Mouse (Mus musculus): ENCODE results near the gene Tnip1. TPM values are rescaled to one million over a fixed set of nuclear protein-coding genes. Genes with fewer than 3 reads are reported as not detected.
A peak's percentile ranks its signal among the peaks of the same experiment; 100 is the strongest.

Gene Tnip1
- 19.1 and 20.6 TPM in 2 replicates for polyA plus RNA-seq (2012; rRNA removed)

- peak; percentile 43 for DNase-seq
- Histone ChIP-seq H3K4me1 (ENCODE audit: control insufficient read depth, insufficient read depth, low read length) (peaks cover 10% of the 10 kb centered on the region), H3K27me3 (replicated peaks; ENCODE audit: control insufficient read depth, insufficient read depth, low read length) (no peaks in the 10 kb centered on the region), H3K27ac (ENCODE audit: insufficient read depth, low read depth, low read length) (no peak within 1 kb of the TSS), H3K4me3 (ENCODE audit: insufficient read depth, low read depth, low read length) (no peak within 1 kb of the TSS; the same call in 1 of the 2 replicates), H3K36me3 (ENCODE audit: control insufficient read depth, insufficient read depth, low read length) (no peaks in the 10 kb centered on the region)
- WGBS = 41% methylated on average over 6 of the region's 6 CpGs
- TF ChIP-seq CTCF (conservative IDR thresholded peaks at IDR 0.05; ENCODE audit: insufficient read depth, insufficient read length, low read depth, low read length) (no peak), POLR2A (IDR thresholded peaks at IDR 0.05; ENCODE audit: low read depth, low read length) (no peak)
Measured at GRCm38 (mm10) chr11:54962810-54963209, at the start of gene Tnip1. Gene Tnip1, minus strand, starts transcription at chr11:54962917.

GRCm38 (mm10) chr11:55011440-55011839, 48.7 kb upstream of the Tnip1 start:
- no peak for TF ChIP-seq CTCF (conservative IDR thresholded peaks at IDR 0.05; ENCODE audit: insufficient read depth, insufficient read length, low read depth, low read length)
- TF ChIP-seq POLR2A (IDR thresholded peaks at IDR 0.05; ENCODE audit: low read depth, low read length) = no peak
- no peaks in the 10 kb centered on the region for H3K4me1 ChIP-seq (ENCODE audit: control insufficient read depth, insufficient read depth, low read length)
- 67% methylated on average over 3 of the region's 3 CpGs for WGBS
- H3K27ac ChIP-seq (ENCODE audit: insufficient read depth, low read depth, low read length) = no peak overlapping the region
- H3K4me3 ChIP-seq (ENCODE audit: insufficient read depth, low read depth, low read length) = no peak overlapping the region
- no peak for DNase-seq
- no peaks in the 10 kb centered on the region for H3K27me3 ChIP-seq (replicated peaks; ENCODE audit: control insufficient read depth, insufficient read depth, low read length)
- H3K36me3 ChIP-seq (ENCODE audit: control insufficient read depth, insufficient read depth, low read length) = no peaks in the 10 kb centered on the region; the same call in 1 of the 2 replicates

- 65% methylated on average over 6 of the region's 6 CpGs for WGBS
- TF ChIP-seq POLR2A (IDR thresholded peaks at IDR 0.05; ENCODE audit: low read depth, low read length) = no peak
- no peak for TF ChIP-seq CTCF (conservative IDR thresholded peaks at IDR 0.05; ENCODE audit: insufficient read depth, insufficient read length, low read depth, low read length)
- Histone ChIP-seq H3K36me3 (ENCODE audit: control insufficient read depth, insufficient read depth, low read length) (no peaks in the 10 kb centered on the region; the same call in 1 of the 2 replicates), H3K27me3 (replicated peaks; ENCODE audit: control insufficient read depth, insufficient read depth, low read length) (no peaks in the 10 kb centered on the region), H3K4me1 (ENCODE audit: control insufficient read depth, insufficient read depth, low read length) (no peaks in the 10 kb centered on the region), H3K27ac (ENCODE audit: insufficient read depth, low read depth, low read length) (no peak overlapping the region), H3K4me3 (ENCODE audit: insufficient read depth, low read depth, low read length) (no peak overlapping the region)
- DNase-seq = no peak
Measured at GRCm38 (mm10) chr11:55008230-55008629, 45.5 kb upstream of the Tnip1 start.

GRCm38 (mm10) chr11:55005684-55006083, 43.0 kb upstream of the Tnip1 start:
- Histone ChIP-seq H3K4me1 (ENCODE audit: control insufficient read depth, insufficient read depth, low read length) (no peaks in the 10 kb centered on the region), H3K27me3 (replicated peaks; ENCODE audit: control insufficient read depth, insufficient read depth, low read length) (no peaks in the 10 kb centered on the region), H3K27ac (ENCODE audit: insufficient read depth, low read depth, low read length) (no peak overlapping the region), H3K36me3 (ENCODE audit: control insufficient read depth, insufficient read depth, low read length) (peaks cover 2% of the 10 kb centered on the region; the same call in 1 of the 2 replicates), H3K4me3 (ENCODE audit: insufficient read depth, low read depth, low read length) (no peak overlapping the region)
- DNase-seq = no peak
- 85% methylated on average over 5 of the region's 5 CpGs for WGBS
- TF ChIP-seq CTCF (conservative IDR thresholded peaks at IDR 0.05; ENCODE audit: insufficient read depth, insufficient read length, low read depth, low read length) = no peak
- TF ChIP-seq POLR2A (IDR thresholded peaks at IDR 0.05; ENCODE audit: low read depth, low read length) = no peak

- no peak overlapping the region for H3K27ac ChIP-seq (ENCODE audit: insufficient read depth, low read depth, low read length)
- H3K4me1 ChIP-seq (ENCODE audit: control insufficient read depth, insufficient read depth, low read length) = no peaks in the 10 kb centered on the region
- no peaks in the 10 kb centered on the region for H3K27me3 ChIP-seq (replicated peaks; ENCODE audit: control insufficient read depth, insufficient read depth, low read length)
- WGBS = 84% methylated on average over 7 of the region's 7 CpGs
- TF ChIP-seq CTCF (conservative IDR thresholded peaks at IDR 0.05; ENCODE audit: insufficient read depth, insufficient read length, low read depth, low read length) = no peak
- TF ChIP-seq POLR2A (IDR thresholded peaks at IDR 0.05; ENCODE audit: low read depth, low read length) = no peak
- peaks cover 2% of the 10 kb centered on the region; the same call in 1 of the 2 replicates for H3K36me3 ChIP-seq (ENCODE audit: control insufficient read depth, insufficient read depth, low read length)
- H3K4me3 ChIP-seq (ENCODE audit: insufficient read depth, low read depth, low read length) = no peak overlapping the region
- peak; percentile 52 for DNase-seq
Measured at GRCm38 (mm10) chr11:55004970-55005502, 42.3 kb upstream of the Tnip1 start.

GRCm38 (mm10) chr11:54998708-54999107, 36.0 kb upstream of the Tnip1 start:
- no peaks in the 10 kb centered on the region for H3K4me1 ChIP-seq (ENCODE audit: control insufficient read depth, insufficient read depth, low read length)
- no peak overlapping the region for H3K4me3 ChIP-seq (ENCODE audit: insufficient read depth, low read depth, low read length)
- H3K36me3 ChIP-seq (ENCODE audit: control insufficient read depth, insufficient read depth, low read length) = peaks cover 2% of the 10 kb centered on the region; the same call in 1 of the 2 replicates
- TF ChIP-seq CTCF (conservative IDR thresholded peaks at IDR 0.05; ENCODE audit: insufficient read depth, insufficient read length, low read depth, low read length) (no peak), POLR2A (IDR thresholded peaks at IDR 0.05; ENCODE audit: low read depth, low read length) (no peak)
- no peak overlapping the region for H3K27ac ChIP-seq (ENCODE audit: insufficient read depth, low read depth, low read length)
- WGBS = 62% methylated on average over 2 of the region's 2 CpGs
- H3K27me3 ChIP-seq (replicated peaks; ENCODE audit: control insufficient read depth, insufficient read depth, low read length) = no peaks in the 10 kb centered on the region
- DNase-seq = no peak

GRCm38 (mm10) chr11:54998284-54998683, 35.6 kb upstream of the Tnip1 start:
- WGBS = 6% methylated on average over 12 of the region's 12 CpGs
- no peaks in the 10 kb centered on the region for H3K4me1 ChIP-seq (ENCODE audit: control insufficient read depth, insufficient read depth, low read length)
- H3K4me3 ChIP-seq (ENCODE audit: insufficient read depth, low read depth, low read length) = no peak overlapping the region
- no peak overlapping the region for H3K27ac ChIP-seq (ENCODE audit: insufficient read depth, low read depth, low read length)
- TF ChIP-seq CTCF (conservative IDR thresholded peaks at IDR 0.05; ENCODE audit: insufficient read depth, insufficient read length, low read depth, low read length) (peak; percentile 86), POLR2A (IDR thresholded peaks at IDR 0.05; ENCODE audit: low read depth, low read length) (no peak)
- peak; percentile 68 for DNase-seq
- H3K27me3 ChIP-seq (replicated peaks; ENCODE audit: control insufficient read depth, insufficient read depth, low read length) = no peaks in the 10 kb centered on the region
- H3K36me3 ChIP-seq (ENCODE audit: control insufficient read depth, insufficient read depth, low read length) = peaks cover 2% of the 10 kb centered on the region; the same call in 1 of the 2 replicates
